Mouse (Mus musculus) urinary bladder, postnatal 14 days (tissue): ENCODE measurements around the gene Laptm4a.

Source experiments
- DNase-seq: peaks from one replicate; pipeline ENCODE4 v3.0.0; 2021; ENCODE audit warnings: low spot score

Gene Laptm4a

GRCm38 (mm10) chr12:8921394-8922368 lies at the start of gene Laptm4a:
Gene Laptm4a, plus strand, starts transcription at chr12:8921664.
- peak; percentile 97 for DNase-seq

GRCm38 (mm10) chr12:8875583-8875982 lies 45.9 kb upstream of the Laptm4a start:
- no peak for DNase-seq

- peak; percentile 57 for DNase-seq
These were observed 44.6 kb upstream of the Laptm4a start for GRCm38 (mm10) chr12:8876865-8877264.

DNA sequence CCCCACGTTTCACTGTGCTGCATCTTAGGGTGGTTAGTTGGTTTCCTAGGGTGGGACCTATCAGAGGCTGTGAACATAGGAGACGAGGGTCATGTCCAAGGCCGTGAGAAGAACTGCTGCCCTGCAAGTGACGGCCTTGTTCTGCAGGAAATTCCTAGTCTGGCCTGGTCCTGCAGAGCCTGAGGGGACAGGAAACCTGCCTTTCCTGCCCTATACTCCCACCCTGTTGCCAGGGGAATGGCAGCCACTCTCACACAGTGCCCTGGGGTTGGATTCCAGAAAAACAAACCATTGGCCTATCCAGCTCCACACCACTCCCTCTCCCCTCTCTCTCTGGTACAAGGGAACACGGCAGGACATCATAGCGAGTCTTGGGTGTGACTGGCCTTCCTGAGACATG lies 44.1 kb upstream of the Laptm4a start:
- DNase-seq = no peak

- DNase-seq = no peak
These were observed 42.7 kb upstream of the Laptm4a start for GRCm38 (mm10) chr12:8878752-8879151.

DNA sequence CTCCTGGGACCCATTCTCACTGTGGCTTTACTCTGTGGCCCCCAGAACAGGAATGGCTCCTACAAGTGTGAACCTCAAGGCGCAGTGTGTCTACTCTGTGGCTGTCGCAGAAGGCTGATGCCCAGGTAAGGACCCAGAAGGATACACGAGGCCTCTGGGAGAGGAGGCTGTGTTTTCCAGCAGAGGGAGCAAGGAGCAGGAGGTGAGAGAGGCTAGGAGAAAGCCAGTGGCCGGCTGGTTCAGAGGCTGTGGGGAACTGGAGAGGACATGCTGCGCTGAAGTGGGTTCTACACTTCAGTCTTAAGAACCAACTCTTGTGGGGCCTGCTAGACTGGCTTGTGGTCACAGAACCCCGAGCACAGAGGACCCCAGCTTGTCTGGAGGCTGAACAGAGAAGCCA lies 42.1 kb upstream of the Laptm4a start:
- no peak for DNase-seq

GRCm38 (mm10) chr12:8881736-8882135 lies 39.7 kb upstream of the Laptm4a start:
- DNase-seq = peak; percentile 60

- no peak for DNase-seq
These were observed 39.1 kb upstream of the Laptm4a start for GRCm38 (mm10) chr12:8882376-8882775.

DNA sequence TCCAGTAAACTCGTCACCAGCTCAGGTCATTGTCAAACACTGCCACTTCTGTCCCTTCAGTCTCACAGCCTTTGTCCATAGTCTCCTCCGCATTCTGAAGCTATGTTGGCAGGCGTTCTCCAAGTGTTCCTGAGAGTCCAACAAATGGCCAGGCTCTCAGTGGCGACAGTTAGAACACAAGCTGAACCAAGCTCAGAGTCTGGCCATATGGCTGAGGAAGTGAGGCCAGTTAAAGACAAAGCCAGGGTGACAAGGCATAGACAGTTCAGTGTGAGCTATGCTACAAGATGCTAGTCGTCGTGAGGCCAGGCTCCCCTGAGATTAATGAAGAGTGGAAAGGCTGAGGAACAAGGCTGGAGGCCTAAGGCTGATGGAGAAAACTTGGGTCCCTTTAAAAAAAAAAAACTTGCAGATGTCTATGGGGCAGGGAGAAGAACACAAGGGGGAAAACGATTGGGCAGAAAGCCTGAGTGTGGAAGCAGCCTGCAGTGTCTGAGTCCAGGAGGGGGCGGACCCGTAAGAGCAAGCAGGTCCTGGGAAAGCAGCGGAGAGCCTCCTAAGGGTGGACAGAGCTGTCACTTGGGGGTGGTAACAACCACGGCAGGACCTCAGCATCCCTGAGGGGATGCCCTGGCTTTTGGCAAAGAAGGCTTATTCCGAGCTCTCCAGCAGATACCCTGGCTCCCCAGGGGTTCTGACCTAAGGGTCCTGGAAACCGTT lies 36.9 kb upstream of the Laptm4a start:
- DNase-seq = no peak

DNA sequence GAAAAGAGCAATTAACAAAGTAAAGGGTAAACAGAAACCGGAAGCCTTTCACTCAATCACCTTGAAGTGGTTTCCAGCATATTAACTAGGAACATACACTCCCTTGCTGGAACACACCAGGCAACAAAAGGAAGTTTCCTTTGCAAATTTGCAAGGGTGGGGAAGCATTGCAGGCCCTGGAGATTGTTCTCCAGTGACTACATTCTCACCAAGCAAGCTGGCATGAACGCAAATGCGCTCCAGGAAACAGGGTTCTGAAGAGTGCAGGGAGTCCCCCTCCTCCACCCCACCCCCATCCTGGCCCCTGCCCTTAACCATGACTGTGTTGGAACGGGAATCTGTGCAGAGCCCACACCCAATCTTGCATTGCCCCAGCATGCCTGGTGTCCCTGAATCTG lies 36.3 kb upstream of the Laptm4a start:
- DNase-seq = peak; percentile 38

GRCm38 (mm10) chr12:8885950-8886349 lies 35.5 kb upstream of the Laptm4a start:
- DNase-seq = no peak

DNA sequence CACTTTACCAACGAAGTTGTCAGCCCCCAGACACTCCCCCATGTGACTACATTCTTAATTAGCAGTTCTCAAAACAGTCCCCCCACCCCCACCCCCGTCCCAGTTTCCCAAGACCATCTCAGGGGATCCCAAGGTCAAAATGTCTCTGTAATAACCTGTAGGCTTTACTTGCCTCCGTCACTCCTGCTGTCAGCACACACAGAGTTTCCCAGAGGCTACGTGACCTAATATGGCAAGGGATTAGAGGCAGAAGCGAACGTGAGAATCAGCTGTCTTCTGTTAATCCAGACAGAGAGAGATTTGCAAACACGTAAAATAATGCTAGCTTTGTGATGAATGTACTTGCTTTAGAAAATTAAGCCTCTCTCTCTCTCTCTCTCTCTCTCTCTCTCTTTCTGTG lies 33.0 kb upstream of the Laptm4a start:
- DNase-seq = no peak

GRCm38 (mm10) chr12:8889117-8889665 lies 32.3 kb upstream of the Laptm4a start:
- DNase-seq = peak; percentile 79

DNA sequence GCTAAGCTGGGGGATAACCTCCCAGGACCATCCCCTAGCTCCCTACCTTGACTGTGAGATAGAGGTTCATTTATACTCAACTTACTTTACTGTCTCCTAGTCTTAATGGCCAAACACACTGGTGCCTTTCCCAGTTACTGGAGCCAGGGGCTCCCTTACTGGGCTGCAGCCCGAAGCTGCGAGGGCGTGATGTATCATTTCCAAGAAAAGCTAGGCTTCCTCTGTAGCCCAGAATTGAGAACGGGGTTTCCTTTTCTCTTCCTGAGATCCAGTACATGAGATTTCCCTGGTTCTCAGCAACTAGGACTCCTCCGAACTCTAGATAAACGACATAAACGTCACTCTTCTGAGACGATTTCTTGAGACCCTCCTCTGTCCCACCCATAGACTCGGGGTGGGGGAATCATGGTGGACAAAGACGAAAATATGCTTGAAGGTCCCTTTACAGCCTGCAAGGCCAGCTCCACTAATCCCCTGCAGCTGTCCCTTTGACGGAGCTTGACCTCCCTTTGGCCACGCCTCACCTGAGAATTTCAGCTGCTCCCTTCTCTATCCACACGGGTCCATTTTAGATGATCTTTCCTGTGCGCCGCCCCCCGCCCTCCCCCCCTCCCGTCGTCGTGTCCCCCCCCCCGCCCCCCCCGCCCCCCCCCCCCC lies 28.5 kb upstream of the Laptm4a start:
- DNase-seq = no peak

- no peak for DNase-seq
These were observed 24.3 kb upstream of the Laptm4a start for GRCm38 (mm10) chr12:8897140-8897539.

DNA sequence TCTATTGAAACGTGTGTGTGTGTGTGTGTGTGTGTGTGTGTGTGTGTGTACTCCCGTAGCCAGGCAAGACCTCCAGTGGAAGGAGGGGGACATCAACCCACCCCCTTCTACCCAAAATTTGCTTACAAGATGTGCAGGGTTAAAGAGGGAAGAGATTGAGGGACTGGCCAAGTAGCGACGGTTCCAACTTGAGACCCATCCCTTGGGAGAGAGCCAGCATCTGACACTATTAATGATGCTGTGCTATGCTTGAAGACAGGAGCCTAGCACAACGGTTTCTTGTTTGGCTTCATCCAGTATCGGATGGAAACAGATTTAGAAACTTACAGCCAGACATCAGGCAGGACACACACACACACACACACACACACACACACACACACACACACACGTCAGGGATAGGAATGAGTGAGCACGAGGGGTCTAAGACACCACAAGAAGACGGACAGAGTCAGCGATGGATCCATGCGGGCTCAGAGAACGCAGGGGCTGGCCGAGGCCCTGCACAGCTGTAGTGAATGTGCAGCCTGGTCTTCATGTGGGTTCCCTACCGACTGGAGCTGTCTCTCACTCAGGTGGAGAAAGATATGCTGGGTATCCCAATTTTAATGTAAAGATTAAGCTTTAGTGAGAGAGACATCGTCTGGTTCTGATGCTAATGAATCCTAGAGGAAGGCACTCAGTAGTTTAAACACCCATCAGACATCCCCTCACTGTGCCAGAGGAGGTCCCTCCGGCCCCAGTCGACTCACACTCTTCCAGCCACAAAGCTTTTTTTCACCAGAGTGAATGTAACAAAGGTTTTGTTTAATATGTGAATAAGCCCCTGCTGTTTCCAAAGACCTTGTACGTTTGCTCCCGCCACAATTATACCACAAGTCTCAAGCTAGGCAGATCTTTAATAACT lies 22.3 kb upstream of the Laptm4a start:
- no peak for DNase-seq

GRCm38 (mm10) chr12:8900107-8900698 lies 21.3 kb upstream of the Laptm4a start:
- no peak for DNase-seq

GRCm38 (mm10) chr12:8900919-8901663 lies 20.4 kb upstream of the Laptm4a start:
- DNase-seq = peak; percentile 56

GRCm38 (mm10) chr12:8901934-8902333 lies 19.5 kb upstream of the Laptm4a start:
- no peak for DNase-seq

- DNase-seq = no peak
These were observed 19.0 kb upstream of the Laptm4a start for GRCm38 (mm10) chr12:8902479-8902878.
